Mouse (Mus musculus): ENCODE results near the gene Ndufs7.

DNA sequence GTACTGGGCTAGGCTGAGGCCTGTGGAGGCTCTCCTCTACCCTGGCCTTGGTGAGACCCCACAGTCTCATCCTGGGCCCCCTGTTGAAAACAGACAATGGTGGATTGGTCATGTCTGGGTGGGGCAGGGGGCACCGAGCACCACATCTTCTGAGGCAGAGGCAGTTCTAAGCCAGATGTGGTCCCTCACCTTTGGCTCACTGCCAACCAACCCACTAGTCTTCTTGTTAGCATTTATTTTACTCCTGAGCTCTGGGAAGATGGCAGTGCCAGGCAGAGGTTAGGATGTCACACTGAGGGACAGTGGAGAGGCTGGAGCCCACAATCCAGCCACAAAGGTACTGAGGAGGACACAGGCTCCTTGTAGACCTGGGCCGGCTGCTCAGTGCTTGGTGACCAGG, 9.0 kb downstream of the Ndufs7 start:
- TF ChIP-seq FLI1 (IDR thresholded peaks at IDR 0.05; ENCODE audit: low read length), result no peak
- TF ChIP-seq GATA1 (IDR thresholded peaks at IDR 0.05; ENCODE audit: borderline replicate concordance, low read length), result no peak

All from megakaryocyte, embryonic 14.5 days (primary cell).